Mouse (Mus musculus) myocyte (in vitro differentiated cells): ENCODE data around the gene Tma7.

Experiments
- MAX ChIP-seq: IDR thresholded peaks from one replicate; pipeline ENCODE4 v1.6.1; 2011; ENCODE audit warnings: low read depth, mild to moderate bottlenecking, control low read depth
- TCF12 ChIP-seq: IDR thresholded peaks from one replicate; pipeline ENCODE4 v1.6.1; 2011; ENCODE audit warnings: mild to moderate bottlenecking, control low read depth; ENCODE audit not compliant: poor library complexity, insufficient read depth, severe bottlenecking

GRCm38 (mm10) chr9:109107341-109107740, 25.0 kb upstream of the Tma7 start:
- no peak for TF ChIP-seq TCF12
- TF ChIP-seq MAX, result no peak
